Mouse (Mus musculus): ENCODE data around the gene Zfp148. TPM values are rescaled to one million over a fixed set of nuclear protein-coding genes. Genes with fewer than 3 reads are reported as not detected.

The Zfp148 gene
- polyA plus RNA-seq, 1 experiment = 80.8 TPM

GRCm38 (mm10) chr16:33446830-33447229 lies 66.2 kb downstream of the Zfp148 start:
- Histone ChIP-seq H3K27ac (ENCODE audit: insufficient read depth, low read length) (no peak overlapping the region), H3K4me1 (ENCODE audit: control insufficient read depth, insufficient read depth, low read length) (peaks cover 8% of the 10 kb centered on the region), H3K4me3 (ENCODE audit: insufficient read depth, low read length) (no peak overlapping the region)
- TF ChIP-seq POLR2A (IDR thresholded peaks at IDR 0.05; ENCODE audit: low read depth, low read length) = no peak
- TF ChIP-seq CTCF (IDR thresholded peaks at IDR 0.05; ENCODE audit: borderline replicate concordance, insufficient read depth, low read length) = no peak

GRCm38 (mm10) chr16:33453826-33454225 lies 73.2 kb downstream of the Zfp148 start:
- Histone ChIP-seq H3K4me3 (ENCODE audit: insufficient read depth, low read length) (no peak overlapping the region), H3K27ac (ENCODE audit: insufficient read depth, low read length) (no peak overlapping the region), H3K4me1 (ENCODE audit: control insufficient read depth, insufficient read depth, low read length) (peaks cover 8% of the 10 kb centered on the region)
- TF ChIP-seq CTCF (IDR thresholded peaks at IDR 0.05; ENCODE audit: borderline replicate concordance, insufficient read depth, low read length) (no peak), POLR2A (IDR thresholded peaks at IDR 0.05; ENCODE audit: low read depth, low read length) (no peak)

GRCm38 (mm10) chr16:33454306-33454705 lies 73.7 kb downstream of the Zfp148 start:
- no peak for TF ChIP-seq CTCF (IDR thresholded peaks at IDR 0.05; ENCODE audit: borderline replicate concordance, insufficient read depth, low read length)
- TF ChIP-seq POLR2A (IDR thresholded peaks at IDR 0.05; ENCODE audit: low read depth, low read length) = no peak
- H3K27ac ChIP-seq (ENCODE audit: insufficient read depth, low read length) = no peak overlapping the region
- no peak overlapping the region for H3K4me3 ChIP-seq (ENCODE audit: insufficient read depth, low read length)
- peaks cover 8% of the 10 kb centered on the region for H3K4me1 ChIP-seq (ENCODE audit: control insufficient read depth, insufficient read depth, low read length)

GRCm38 (mm10) chr16:33455263-33455910 lies 74.8 kb downstream of the Zfp148 start:
- H3K4me3 ChIP-seq (ENCODE audit: insufficient read depth, low read length) = no peak overlapping the region
- peaks cover 8% of the 10 kb centered on the region for H3K4me1 ChIP-seq (ENCODE audit: control insufficient read depth, insufficient read depth, low read length)
- H3K27ac ChIP-seq (ENCODE audit: insufficient read depth, low read length) = no peak overlapping the region
- no peak for TF ChIP-seq CTCF (IDR thresholded peaks at IDR 0.05; ENCODE audit: borderline replicate concordance, insufficient read depth, low read length)
- TF ChIP-seq POLR2A (IDR thresholded peaks at IDR 0.05; ENCODE audit: low read depth, low read length) = no peak

GRCm38 (mm10) chr16:33459101-33459500 lies 78.5 kb downstream of the Zfp148 start:
- Histone ChIP-seq H3K4me3 (ENCODE audit: insufficient read depth, low read length) (no peak overlapping the region), H3K4me1 (ENCODE audit: control insufficient read depth, insufficient read depth, low read length) (peaks cover 8% of the 10 kb centered on the region), H3K27ac (ENCODE audit: insufficient read depth, low read length) (no peak overlapping the region)
- TF ChIP-seq POLR2A (IDR thresholded peaks at IDR 0.05; ENCODE audit: low read depth, low read length) = no peak

GRCm38 (mm10) chr16:33461416-33461815 lies 80.8 kb downstream of the Zfp148 start:
- H3K4me1 ChIP-seq (ENCODE audit: control insufficient read depth, insufficient read depth, low read length) = peaks cover under 1% of the 10 kb centered on the region
- TF ChIP-seq CTCF (IDR thresholded peaks at IDR 0.05; ENCODE audit: borderline replicate concordance, insufficient read depth, low read length) = no peak
- TF ChIP-seq POLR2A (IDR thresholded peaks at IDR 0.05; ENCODE audit: low read depth, low read length) = no peak

GRCm38 (mm10) chr16:33464509-33465241 lies 84.0 kb downstream of the Zfp148 start:
- Histone ChIP-seq H3K4me3 (ENCODE audit: insufficient read depth, low read length) (no peak overlapping the region), H3K4me1 (ENCODE audit: control insufficient read depth, insufficient read depth, low read length) (no peaks in the 10 kb centered on the region), H3K27ac (ENCODE audit: insufficient read depth, low read length) (no peak overlapping the region)
- no peak for TF ChIP-seq CTCF (IDR thresholded peaks at IDR 0.05; ENCODE audit: borderline replicate concordance, insufficient read depth, low read length)
- TF ChIP-seq POLR2A (IDR thresholded peaks at IDR 0.05; ENCODE audit: low read depth, low read length) = no peak

More at GRCm38 (mm10) chr16:33461416-33461815, 80.8 kb downstream of the Zfp148 start:
- H3K27ac ChIP-seq (ENCODE audit: insufficient read depth, low read length) = no peak overlapping the region
- H3K4me3 ChIP-seq (ENCODE audit: insufficient read depth, low read length) = no peak overlapping the region

GRCm38 (mm10) chr16:33465242-33465614 lies 84.6 kb downstream of the Zfp148 start:
- TF ChIP-seq CTCF (IDR thresholded peaks at IDR 0.05; ENCODE audit: borderline replicate concordance, insufficient read depth, low read length) = no peak
- no peak for TF ChIP-seq POLR2A (IDR thresholded peaks at IDR 0.05; ENCODE audit: low read depth, low read length)
- Histone ChIP-seq H3K27ac (ENCODE audit: insufficient read depth, low read length) (no peak overlapping the region), H3K4me3 (ENCODE audit: insufficient read depth, low read length) (no peak overlapping the region), H3K4me1 (ENCODE audit: control insufficient read depth, insufficient read depth, low read length) (no peaks in the 10 kb centered on the region)

GRCm38 (mm10) chr16:33467451-33467850 lies 86.8 kb downstream of the Zfp148 start:
- Histone ChIP-seq H3K4me3 (ENCODE audit: insufficient read depth, low read length) (no peak overlapping the region), H3K27ac (ENCODE audit: insufficient read depth, low read length) (no peak overlapping the region), H3K4me1 (ENCODE audit: control insufficient read depth, insufficient read depth, low read length) (no peaks in the 10 kb centered on the region)
- TF ChIP-seq CTCF (IDR thresholded peaks at IDR 0.05; ENCODE audit: borderline replicate concordance, insufficient read depth, low read length) = no peak
- TF ChIP-seq POLR2A (IDR thresholded peaks at IDR 0.05; ENCODE audit: low read depth, low read length) = no peak

GRCm38 (mm10) chr16:33469973-33470372 lies 89.3 kb downstream of the Zfp148 start:
- TF ChIP-seq POLR2A (IDR thresholded peaks at IDR 0.05; ENCODE audit: low read depth, low read length) = no peak
- no peak for TF ChIP-seq CTCF (IDR thresholded peaks at IDR 0.05; ENCODE audit: borderline replicate concordance, insufficient read depth, low read length)
- H3K27ac ChIP-seq (ENCODE audit: insufficient read depth, low read length) = no peak overlapping the region

More at GRCm38 (mm10) chr16:33469973-33470372, 89.3 kb downstream of the Zfp148 start:
- Histone ChIP-seq H3K4me3 (ENCODE audit: insufficient read depth, low read length) (no peak overlapping the region), H3K4me1 (ENCODE audit: control insufficient read depth, insufficient read depth, low read length) (no peaks in the 10 kb centered on the region)

Measured in embryonic fibroblast, embryonic 13.5 days (primary cell).